Mouse (Mus musculus): ENCODE results near the gene Cotl1. TPM values are rescaled to one million over a fixed set of nuclear protein-coding genes. Genes with fewer than 3 reads are reported as not detected.

Cotl1 gene
- polyA plus RNA-seq, 1 experiment from 2014 or later = 197 TPM

DNA sequence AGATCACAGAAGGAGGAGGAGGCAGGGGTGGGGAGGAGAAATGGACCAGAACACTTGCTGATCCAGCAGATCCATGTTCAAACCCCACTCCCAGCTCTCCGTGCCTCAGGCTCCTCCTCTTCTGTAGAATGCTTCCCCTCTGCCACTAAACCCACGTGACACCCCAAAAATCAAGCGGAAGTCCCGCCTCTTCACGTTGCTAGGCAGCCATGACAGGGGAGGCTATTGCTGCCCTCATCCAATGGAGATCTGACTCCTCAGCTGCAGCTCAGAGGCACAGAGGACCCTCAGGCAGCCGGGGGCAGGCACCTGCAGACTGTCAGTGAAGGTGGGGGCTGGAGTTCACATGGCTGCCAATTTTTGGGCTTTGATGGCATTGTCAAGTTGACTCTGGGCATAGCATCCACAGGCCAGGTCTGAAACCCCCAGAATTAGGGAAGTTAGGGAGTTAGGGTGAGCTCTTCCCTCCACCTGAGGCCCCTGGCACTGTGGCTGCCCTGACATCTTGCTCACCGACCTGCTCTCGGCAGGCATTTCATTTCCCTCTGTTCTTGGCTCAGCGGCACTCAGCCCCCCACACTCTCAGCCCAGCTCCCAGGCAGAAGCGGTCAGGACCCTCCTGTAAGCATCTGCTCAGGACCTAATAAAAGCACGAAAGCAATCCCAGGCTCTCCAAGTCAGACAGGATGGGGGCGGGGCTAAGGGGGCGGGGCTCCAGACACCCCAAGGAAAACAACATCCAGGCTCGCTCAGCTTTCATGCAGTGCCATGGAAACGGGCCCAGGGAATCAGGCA, 42.0 kb downstream of the Cotl1 start:
- peaks cover 17% of the 10 kb centered on the region for H3K4me1 ChIP-seq (ENCODE audit: control insufficient read depth, insufficient read depth, low read length)
- H3K27ac ChIP-seq (replicated peaks; ENCODE audit: low read depth, low read length) = peak overlapping the region; percentile 75
- no peak overlapping the region for H3K9ac ChIP-seq (ENCODE audit: low read length)
- no peaks in the 10 kb centered on the region for H3K9me3 ChIP-seq (ENCODE audit: control insufficient read depth, low read length)
- peak overlapping the region; percentile 43 for H3K4me2 ChIP-seq (ENCODE audit: low read depth, severe bottlenecking)
- 5% methylated on average over 15 of the region's 15 CpGs for WGBS
- H3K36me3 ChIP-seq (ENCODE audit: control insufficient read depth, insufficient read depth, low read length) = no peaks in the 10 kb centered on the region
- DNase-seq (ENCODE audit: low spot score) (peak; percentile 83), ATAC-seq (ENCODE audit: insufficient number of reproducible peaks, low FRiP score, low TSS enrichment, low read depth) (peak; percentile 74)
- H3K27me3 ChIP-seq (ENCODE audit: control insufficient read depth, insufficient read depth, low read length) = no peaks in the 10 kb centered on the region
- 0 out of 2 replicates have a peak overlapping the region, but pooled peaks have one; percentile 8 for H3K4me3 ChIP-seq (ENCODE audit: low read depth, low read length)

DNA sequence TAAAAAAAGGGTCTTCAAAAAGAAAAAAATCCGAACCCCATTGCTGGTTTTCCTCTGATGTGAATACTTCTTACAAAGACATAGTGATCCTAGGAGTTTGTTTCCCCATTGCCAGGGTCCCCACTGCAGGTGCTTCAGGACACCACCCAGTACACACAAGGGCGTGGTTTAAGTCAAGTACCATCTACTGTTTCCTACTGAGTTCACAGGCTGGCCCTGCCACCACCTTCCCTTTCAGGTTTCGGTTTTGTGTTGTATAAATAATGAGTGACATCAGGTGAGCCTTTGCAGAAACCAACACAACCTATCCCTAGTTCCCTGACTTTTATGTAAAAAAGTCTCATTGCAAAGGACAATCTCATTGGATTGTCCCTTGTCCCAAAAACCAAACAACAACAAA, 44.7 kb downstream of the Cotl1 start:
- ATAC-seq (ENCODE audit: insufficient number of reproducible peaks, low FRiP score, low TSS enrichment, low read depth) = no peak
- 88% methylated on average over 3 of the region's 3 CpGs for WGBS
- DNase-seq (ENCODE audit: low spot score) = no peak
- H3K4me1 ChIP-seq (ENCODE audit: control insufficient read depth, insufficient read depth, low read length) = peaks cover 20% of the 10 kb centered on the region
- no peak overlapping the region for H3K9ac ChIP-seq (ENCODE audit: low read length)
- no peaks in the 10 kb centered on the region for H3K36me3 ChIP-seq (ENCODE audit: control insufficient read depth, insufficient read depth, low read length)
- H3K4me2 ChIP-seq (ENCODE audit: low read depth, severe bottlenecking) = no peak overlapping the region
- no peak overlapping the region for H3K4me3 ChIP-seq (ENCODE audit: low read depth, low read length)
- no peaks in the 10 kb centered on the region for H3K27me3 ChIP-seq (ENCODE audit: control insufficient read depth, insufficient read depth, low read length)
- no peak overlapping the region for H3K27ac ChIP-seq (replicated peaks; ENCODE audit: low read depth, low read length)
- H3K9me3 ChIP-seq (ENCODE audit: control insufficient read depth, low read length) = no peaks in the 10 kb centered on the region

DNA sequence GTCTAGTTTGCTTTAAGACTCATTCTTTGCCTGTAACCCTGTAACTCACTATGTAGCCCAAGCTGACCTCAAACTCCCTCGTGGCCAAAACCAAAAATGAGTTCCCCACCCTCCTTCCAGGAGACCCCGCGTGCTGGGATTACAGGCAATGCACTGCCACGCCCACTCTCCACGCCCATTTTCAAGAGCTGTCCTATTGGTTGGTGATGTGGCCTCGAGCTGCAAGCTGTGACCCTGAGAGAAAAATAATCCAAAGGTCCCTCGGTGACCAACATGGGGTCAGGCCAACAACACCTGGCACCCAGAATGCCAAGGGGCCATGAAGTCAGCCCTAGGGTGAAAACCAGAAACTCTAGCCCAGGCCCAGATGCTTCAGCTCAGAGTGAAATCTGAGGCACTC, 45.7 kb downstream of the Cotl1 start:
- Histone ChIP-seq H3K27ac (replicated peaks; ENCODE audit: low read depth, low read length) (no peak overlapping the region), H3K4me3 (ENCODE audit: low read depth, low read length) (no peak overlapping the region), H3K9me3 (ENCODE audit: control insufficient read depth, low read length) (no peaks in the 10 kb centered on the region), H3K36me3 (ENCODE audit: control insufficient read depth, insufficient read depth, low read length) (no peaks in the 10 kb centered on the region), H3K9ac (ENCODE audit: low read length) (no peak overlapping the region), H3K4me2 (ENCODE audit: low read depth, severe bottlenecking) (no peak overlapping the region), H3K27me3 (ENCODE audit: control insufficient read depth, insufficient read depth, low read length) (no peaks in the 10 kb centered on the region), H3K4me1 (ENCODE audit: control insufficient read depth, insufficient read depth, low read length) (peaks cover 25% of the 10 kb centered on the region)
- DNase-seq (ENCODE audit: low spot score) (no peak), ATAC-seq (ENCODE audit: insufficient number of reproducible peaks, low FRiP score, low TSS enrichment, low read depth) (no peak)
- 44% methylated on average over 7 of the region's 7 CpGs for WGBS

DNA sequence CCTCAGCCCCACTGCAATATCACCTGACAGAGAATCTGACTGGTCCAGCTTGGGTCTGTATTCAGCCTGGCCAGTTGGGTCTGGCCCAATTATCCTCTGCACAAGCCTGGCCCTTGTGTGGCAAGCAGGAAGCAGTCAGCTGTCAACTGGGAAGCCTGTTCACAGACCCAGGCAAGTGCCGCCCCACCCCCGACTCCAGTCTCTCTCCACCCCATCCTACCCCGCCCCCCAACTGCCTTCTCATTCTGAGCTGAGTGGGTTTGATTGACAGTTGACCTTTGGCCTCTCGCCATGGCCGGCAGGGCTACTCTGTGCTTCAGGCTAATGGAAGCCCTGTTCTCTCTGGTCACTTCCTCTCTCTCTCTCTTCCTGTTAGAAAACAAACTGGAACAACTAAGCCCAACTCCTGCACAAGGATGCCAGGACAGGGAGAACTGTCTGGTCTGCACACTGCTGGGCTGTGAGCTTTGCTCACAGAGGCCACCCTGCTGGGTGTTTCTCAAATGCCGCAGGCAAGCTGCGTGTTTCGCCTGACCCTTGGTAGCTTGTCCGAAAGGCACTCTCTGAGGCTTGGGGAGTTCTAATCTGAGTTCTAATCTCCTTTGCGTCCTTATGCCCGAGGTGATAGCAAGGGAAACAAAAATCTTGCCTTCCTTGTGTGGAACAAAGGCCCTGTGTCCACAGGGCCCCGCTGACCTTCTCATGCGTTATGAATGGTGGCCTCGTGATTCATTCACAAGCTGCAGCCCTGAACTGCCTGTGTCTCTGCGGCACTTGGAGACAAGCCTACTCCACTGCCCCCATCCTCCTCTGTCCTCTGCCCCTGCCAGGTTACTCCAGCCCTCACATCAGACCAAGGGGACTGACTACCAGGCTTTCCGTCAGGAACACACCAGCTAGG, 48.3 kb downstream of the Cotl1 start:
- Histone ChIP-seq H3K36me3 (ENCODE audit: control insufficient read depth, insufficient read depth, low read length) (no peaks in the 10 kb centered on the region), H3K27me3 (ENCODE audit: control insufficient read depth, insufficient read depth, low read length) (no peaks in the 10 kb centered on the region), H3K4me2 (ENCODE audit: low read depth, severe bottlenecking) (no peak overlapping the region), H3K9ac (ENCODE audit: low read length) (no peak overlapping the region), H3K9me3 (ENCODE audit: control insufficient read depth, low read length) (no peaks in the 10 kb centered on the region), H3K4me1 (ENCODE audit: control insufficient read depth, insufficient read depth, low read length) (peaks cover 11% of the 10 kb centered on the region), H3K27ac (replicated peaks; ENCODE audit: low read depth, low read length) (peak overlapping the region; percentile 62; the same call in 1 of the 2 replicates), H3K4me3 (ENCODE audit: low read depth, low read length) (no peak overlapping the region)
- 39% methylated on average over 16 of the region's 16 CpGs for WGBS
- DNase-seq (ENCODE audit: low spot score) (peak; percentile 64), ATAC-seq (ENCODE audit: insufficient number of reproducible peaks, low FRiP score, low TSS enrichment, low read depth) (peak; percentile 27; the same call in 1 of the 2 replicates)

DNA sequence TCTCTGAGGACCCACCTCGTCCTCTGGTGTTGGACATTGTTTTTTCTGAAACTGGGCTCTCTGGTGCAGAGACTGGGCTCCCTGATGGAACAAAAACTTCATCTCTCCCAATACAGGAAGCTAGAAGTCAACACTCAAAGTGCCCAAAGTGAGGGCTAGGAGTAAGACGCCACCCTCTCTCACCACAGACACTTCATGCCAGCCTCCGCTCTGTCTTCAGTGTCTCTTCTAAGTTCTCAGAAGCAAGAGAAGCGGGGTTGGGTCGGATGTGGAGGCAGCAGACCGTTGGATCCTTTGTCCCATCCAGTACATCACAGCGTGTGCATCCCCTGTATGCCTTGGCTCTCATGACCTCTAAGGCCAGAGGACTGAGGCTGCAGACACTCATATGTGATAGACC, 50.8 kb downstream of the Cotl1 start:
- no peaks in the 10 kb centered on the region for H3K27me3 ChIP-seq (ENCODE audit: control insufficient read depth, insufficient read depth, low read length)
- H3K4me2 ChIP-seq (ENCODE audit: low read depth, severe bottlenecking) = no peak overlapping the region
- no peak overlapping the region for H3K4me3 ChIP-seq (ENCODE audit: low read depth, low read length)
- H3K27ac ChIP-seq (replicated peaks; ENCODE audit: low read depth, low read length) = no peak overlapping the region
- H3K9me3 ChIP-seq (ENCODE audit: control insufficient read depth, low read length) = no peaks in the 10 kb centered on the region
- WGBS = 94% methylated on average over 7 of the region's 7 CpGs
- ATAC-seq (ENCODE audit: insufficient number of reproducible peaks, low FRiP score, low TSS enrichment, low read depth) = no peak
- peaks cover 11% of the 10 kb centered on the region for H3K4me1 ChIP-seq (ENCODE audit: control insufficient read depth, insufficient read depth, low read length)
- H3K9ac ChIP-seq (ENCODE audit: low read length) = no peak overlapping the region
- DNase-seq (ENCODE audit: low spot score) = no peak
- no peaks in the 10 kb centered on the region for H3K36me3 ChIP-seq (ENCODE audit: control insufficient read depth, insufficient read depth, low read length)

DNA sequence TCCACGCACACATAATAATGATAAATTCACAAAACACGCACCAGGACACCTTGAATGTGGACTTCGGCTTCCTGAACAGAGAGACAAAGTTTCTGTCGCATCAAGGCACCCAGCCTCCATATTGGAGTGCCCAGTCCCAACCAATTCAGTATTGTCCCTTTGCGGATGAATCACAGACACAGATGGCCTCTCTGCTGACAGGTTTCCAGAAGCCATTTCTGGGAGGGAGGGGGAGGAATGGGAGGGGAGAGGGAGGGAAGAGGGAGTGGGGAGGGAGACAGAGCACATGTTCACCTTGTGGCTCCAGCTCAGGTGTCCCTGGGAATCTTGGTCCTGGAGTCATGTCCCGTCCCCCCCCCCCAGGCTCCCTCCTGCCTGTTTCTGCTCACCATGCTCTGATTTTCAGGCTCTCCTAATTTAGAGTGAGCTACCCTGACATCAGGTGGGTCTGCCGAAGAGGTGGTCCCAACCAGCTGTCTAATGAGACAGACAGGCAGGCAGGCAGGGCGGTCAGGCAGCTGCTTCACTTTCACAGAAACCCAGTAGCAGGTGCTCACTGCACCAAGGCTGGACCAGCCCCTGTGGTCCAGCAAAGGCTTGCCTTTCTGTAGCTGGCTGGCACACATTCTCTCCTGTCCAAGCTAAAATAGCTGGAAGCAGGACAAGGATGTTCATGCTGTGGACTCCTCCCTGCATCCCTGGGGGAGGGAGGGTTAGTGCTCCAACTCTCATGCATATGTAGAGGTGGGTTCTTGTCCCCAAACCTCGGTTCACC, 51.5 kb downstream of the Cotl1 start:
- no peak overlapping the region for H3K4me3 ChIP-seq (ENCODE audit: low read depth, low read length)
- 75% methylated on average over 9 of the region's 9 CpGs for WGBS
- no peaks in the 10 kb centered on the region for H3K9me3 ChIP-seq (ENCODE audit: control insufficient read depth, low read length)
- DNase-seq (ENCODE audit: low spot score) = no peak
- no peaks in the 10 kb centered on the region for H3K27me3 ChIP-seq (ENCODE audit: control insufficient read depth, insufficient read depth, low read length)
- peak overlapping the region; percentile 13; the same call in 1 of the 2 replicates for H3K9ac ChIP-seq (ENCODE audit: low read length)
- peaks cover 11% of the 10 kb centered on the region for H3K4me1 ChIP-seq (ENCODE audit: control insufficient read depth, insufficient read depth, low read length)
- H3K4me2 ChIP-seq (ENCODE audit: low read depth, severe bottlenecking) = no peak overlapping the region
- H3K27ac ChIP-seq (replicated peaks; ENCODE audit: low read depth, low read length) = no peak overlapping the region
- no peaks in the 10 kb centered on the region for H3K36me3 ChIP-seq (ENCODE audit: control insufficient read depth, insufficient read depth, low read length)
- ATAC-seq (ENCODE audit: insufficient number of reproducible peaks, low FRiP score, low TSS enrichment, low read depth) = no peak

DNA sequence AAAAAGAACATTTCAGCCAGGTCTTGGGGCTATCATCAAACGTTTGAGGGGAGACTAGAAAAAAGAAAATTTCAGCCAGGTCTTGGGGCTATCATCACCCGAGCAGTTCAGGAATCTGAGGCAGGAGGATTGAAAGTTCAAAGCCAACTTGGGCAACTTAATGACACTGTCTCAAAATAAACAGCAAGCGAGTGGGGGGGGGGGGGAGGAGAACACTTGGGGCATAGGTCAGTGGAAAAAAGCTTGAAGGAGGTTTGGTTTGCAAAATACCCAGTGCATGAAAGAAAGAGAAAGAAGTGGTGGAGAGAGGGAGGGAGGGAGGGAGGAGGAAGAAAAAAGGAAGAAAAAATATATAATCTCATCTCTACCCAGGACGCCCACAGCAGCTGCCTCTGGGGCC, 53.0 kb downstream of the Cotl1 start:
- DNase-seq (ENCODE audit: low spot score) = no peak
- Histone ChIP-seq H3K36me3 (ENCODE audit: control insufficient read depth, insufficient read depth, low read length) (no peaks in the 10 kb centered on the region), H3K9me3 (ENCODE audit: control insufficient read depth, low read length) (no peaks in the 10 kb centered on the region), H3K4me1 (ENCODE audit: control insufficient read depth, insufficient read depth, low read length) (peaks cover 11% of the 10 kb centered on the region), H3K4me2 (ENCODE audit: low read depth, severe bottlenecking) (no peak overlapping the region), H3K4me3 (ENCODE audit: low read depth, low read length) (no peak overlapping the region), H3K9ac (ENCODE audit: low read length) (no peak overlapping the region), H3K27me3 (ENCODE audit: control insufficient read depth, insufficient read depth, low read length) (no peaks in the 10 kb centered on the region), H3K27ac (replicated peaks; ENCODE audit: low read depth, low read length) (no peak overlapping the region)
- WGBS = 41% methylated on average over 4 of the region's 4 CpGs
- ATAC-seq (ENCODE audit: insufficient number of reproducible peaks, low FRiP score, low TSS enrichment, low read depth) = no peak

DNA sequence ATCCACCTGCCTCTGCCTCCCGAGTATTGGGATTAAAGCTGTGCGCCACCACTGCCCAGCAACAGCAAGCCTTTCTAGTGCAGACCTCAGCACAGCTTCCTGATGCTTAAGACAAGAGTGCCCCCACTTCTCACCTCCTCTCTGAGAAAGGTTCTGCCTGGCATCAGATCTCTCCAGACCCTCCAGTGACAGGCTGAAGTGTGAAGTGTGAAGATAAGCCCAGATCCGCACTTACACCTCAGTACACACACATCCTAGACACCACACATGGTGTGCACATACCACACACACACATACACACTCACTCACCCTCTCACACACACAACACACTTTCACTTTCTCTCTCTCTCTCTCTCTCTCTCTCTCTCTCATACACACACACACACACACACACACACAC, 53.5 kb downstream of the Cotl1 start:
- no peak overlapping the region for H3K27ac ChIP-seq (replicated peaks; ENCODE audit: low read depth, low read length)
- H3K4me2 ChIP-seq (ENCODE audit: low read depth, severe bottlenecking) = no peak overlapping the region
- ATAC-seq (ENCODE audit: insufficient number of reproducible peaks, low FRiP score, low TSS enrichment, low read depth) = no peak
- no peaks in the 10 kb centered on the region for H3K9me3 ChIP-seq (ENCODE audit: control insufficient read depth, low read length)
- H3K4me3 ChIP-seq (ENCODE audit: low read depth, low read length) = no peak overlapping the region
- H3K4me1 ChIP-seq (ENCODE audit: control insufficient read depth, insufficient read depth, low read length) = peaks cover 9% of the 10 kb centered on the region
- H3K27me3 ChIP-seq (ENCODE audit: control insufficient read depth, insufficient read depth, low read length) = no peaks in the 10 kb centered on the region
- WGBS = 75% methylated on average over 3 of the region's 3 CpGs
- no peaks in the 10 kb centered on the region for H3K36me3 ChIP-seq (ENCODE audit: control insufficient read depth, insufficient read depth, low read length)
- DNase-seq (ENCODE audit: low spot score) = no peak
- no peak overlapping the region for H3K9ac ChIP-seq (ENCODE audit: low read length)

Data from limb, embryonic 11.5 days (tissue).